In genomic region chr12:80577049-80577448, GRCm38 (mm10) we compare ENCODE assay signal across 9 mouse cellular contexts. TPM values are rescaled to one million over a fixed set of nuclear protein-coding genes. Genes with fewer than 3 reads are reported as not detected.
DNase-seq lines count a peak whose midpoint lies in the region; ATAC-seq and TF ChIP-seq lines count a peak whose summit lies in the region.
"Had no signal": no experiment of that assay in that cellular context is flagged by ENCODE, and none has a peak within 500 bp of the region (broad histone marks: within the 10 kb centered on the region; RNA-seq: fewer than 3 reads in every experiment).

No protein-coding gene starts in this region.

- H3K27ac ChIP-seq in forebrain, embryonic 11.5 days (ENCODE audit: low read depth, low read length), result no peak overlapping the region
- H3K27ac ChIP-seq in forebrain, embryonic 16.5 days (ENCODE audit: low read length), result no peak overlapping the region
- H3K27ac ChIP-seq in limb, embryonic 11.5 days (replicated peaks; ENCODE audit: low read depth, low read length), result no peak overlapping the region
- H3K27ac ChIP-seq in limb, embryonic 10.5 days, result no peak overlapping the region
- no peak overlapping the region for H3K27ac ChIP-seq in cortical plate, adult 2 months (ENCODE audit: insufficient read depth, low read length)
- H3K27ac ChIP-seq: heart, embryonic 15.5 days had no signal

- no peak for TF ChIP-seq POLR2A in cortical plate, adult 2 months (IDR thresholded peaks at IDR 0.05; ENCODE audit: extremely low read depth, insufficient read depth, low read length)

- no peak overlapping the region for H3K4me3 ChIP-seq in forebrain, embryonic 11.5 days (ENCODE audit: low read depth, low read length)
- no peak overlapping the region for H3K4me3 ChIP-seq in forebrain, embryonic 16.5 days (replicated peaks; ENCODE audit: low read length)
- no peak overlapping the region for H3K4me3 ChIP-seq in limb, embryonic 11.5 days (ENCODE audit: low read depth, low read length)
- no peak overlapping the region for H3K4me3 ChIP-seq in limb, embryonic 10.5 days
- no peak overlapping the region for H3K4me3 ChIP-seq in cortical plate, adult 2 months (ENCODE audit: insufficient read depth, low read length)
- H3K4me3 ChIP-seq: heart, embryonic 15.5 days had no signal

- WGBS in forebrain, embryonic 11.5 days, result 80% methylated on average over 5 of the region's 5 CpGs
- WGBS in forebrain, embryonic 16.5 days, result 66% methylated on average over 5 of the region's 5 CpGs
- 71% methylated on average over 5 of the region's 5 CpGs for WGBS in limb, embryonic 11.5 days
- 77% methylated on average over 5 of the region's 5 CpGs for WGBS in limb, embryonic 10.5 days

- peak; percentile 56; the same call in 1 of the 2 replicates for TF ChIP-seq CTCF in cortical plate, adult 2 months (IDR thresholded peaks at IDR 0.05; ENCODE audit: extremely low read depth, insufficient read depth, low read length)

- ATAC-seq in forebrain, embryonic 11.5 days (replicated peaks; ENCODE audit: low FRiP score), result no peak
- no peak for ATAC-seq in forebrain, embryonic 16.5 days
- no peak for ATAC-seq in limb, embryonic 11.5 days (ENCODE audit: insufficient number of reproducible peaks, low FRiP score, low TSS enrichment, low read depth)

- no peaks in the 10 kb centered on the region; the same call in 1 of the 2 replicates for H3K4me1 ChIP-seq in forebrain, embryonic 11.5 days (replicated peaks; ENCODE audit: control insufficient read depth, insufficient read depth, low read length)
- no peaks in the 10 kb centered on the region for H3K4me1 ChIP-seq in forebrain, embryonic 16.5 days (replicated peaks; ENCODE audit: control insufficient read depth, insufficient read depth, low read length)
- H3K4me1 ChIP-seq in limb, embryonic 11.5 days (ENCODE audit: control insufficient read depth, insufficient read depth, low read length), result peaks cover 4% of the 10 kb centered on the region
- peaks cover 8% of the 10 kb centered on the region for H3K4me1 ChIP-seq in limb, embryonic 10.5 days
- peaks cover 12% of the 10 kb centered on the region for H3K4me1 ChIP-seq in cortical plate, adult 2 months (ENCODE audit: control insufficient read depth, insufficient read depth, low read length)

- peak; percentile 66 for DNase-seq in forebrain, embryonic 11.5 days (ENCODE audit: low spot score)
- peak; percentile 57 for DNase-seq in limb, embryonic 11.5 days (ENCODE audit: low spot score)
- DNase-seq in limb, embryonic 10.5 days (ENCODE audit: low spot score), result no peak
- peak; percentile 51 for DNase-seq in NIH3T3 (ENCODE audit: low read depth)
- peak; percentile 9 for DNase-seq in retina, postnatal 7 days (ENCODE audit: low read depth, low spot score)
- DNase-seq in c-Kit-positive CD71-positive TER-119-positive erythroid progenitor cells, embryonic 14.5 days (ENCODE audit: low spot score), result no peak

- no peaks in the 10 kb centered on the region for H3K9me3 ChIP-seq in forebrain, embryonic 11.5 days (ENCODE audit: control insufficient read depth, low read length)
- no peaks in the 10 kb centered on the region for H3K9me3 ChIP-seq in forebrain, embryonic 16.5 days (ENCODE audit: control insufficient read depth, low read length)
- no peaks in the 10 kb centered on the region for H3K9me3 ChIP-seq in limb, embryonic 11.5 days (ENCODE audit: control insufficient read depth, low read length)
- no peaks in the 10 kb centered on the region for H3K9me3 ChIP-seq in limb, embryonic 10.5 days (replicated peaks)
- H3K9me3 ChIP-seq: heart, embryonic 15.5 days had no signal

- no peaks in the 10 kb centered on the region for H3K36me3 ChIP-seq in forebrain, embryonic 11.5 days (ENCODE audit: control insufficient read depth, insufficient read depth, low read length)
- no peaks in the 10 kb centered on the region for H3K36me3 ChIP-seq in forebrain, embryonic 16.5 days (ENCODE audit: control insufficient read depth, insufficient read depth)
- H3K36me3 ChIP-seq in limb, embryonic 11.5 days (ENCODE audit: control insufficient read depth, insufficient read depth, low read length), result no peaks in the 10 kb centered on the region
- no peaks in the 10 kb centered on the region for H3K36me3 ChIP-seq in limb, embryonic 10.5 days
- H3K36me3 ChIP-seq: heart, embryonic 15.5 days had no signal

- no peaks in the 10 kb centered on the region for H3K27me3 ChIP-seq in forebrain, embryonic 11.5 days (ENCODE audit: control insufficient read depth, insufficient read depth, low read length)
- H3K27me3 ChIP-seq in forebrain, embryonic 16.5 days (replicated peaks; ENCODE audit: control insufficient read depth, insufficient read depth, low read length), result no peaks in the 10 kb centered on the region
- H3K27me3 ChIP-seq in limb, embryonic 11.5 days (ENCODE audit: control insufficient read depth, insufficient read depth, low read length), result no peaks in the 10 kb centered on the region
- H3K27me3 ChIP-seq in limb, embryonic 10.5 days (ENCODE audit: low read depth, poor library complexity, severe bottlenecking), result no peaks in the 10 kb centered on the region
- H3K27me3 ChIP-seq: heart, embryonic 15.5 days had no signal

- no peak overlapping the region for H3K4me2 ChIP-seq in forebrain, embryonic 11.5 days (ENCODE audit: low read depth, low read length, severe bottlenecking)
- H3K4me2 ChIP-seq in forebrain, embryonic 16.5 days (ENCODE audit: low read length), result no peak overlapping the region
- no peak overlapping the region for H3K4me2 ChIP-seq in limb, embryonic 11.5 days (ENCODE audit: low read depth, severe bottlenecking)
- H3K4me2 ChIP-seq: heart, embryonic 15.5 days had no signal

- H3K9ac ChIP-seq in forebrain, embryonic 11.5 days (ENCODE audit: low read length), result no peak overlapping the region
- H3K9ac ChIP-seq in forebrain, embryonic 16.5 days (replicated peaks; ENCODE audit: low read depth, low read length), result no peak overlapping the region
- H3K9ac ChIP-seq in limb, embryonic 11.5 days (ENCODE audit: low read length), result no peak overlapping the region
- H3K9ac ChIP-seq: heart, embryonic 15.5 days had no signal

RNA-seq across cellular contexts. Expression of gene Galnt16, which starts 59.0 kb away (rescaled TPM):
- polyA plus RNA-seq in forebrain, embryonic 11.5 days (2014; fragmentation: Nextera tagmentation; extraction: Ambion mirVana), result 19.9 and 20.3 TPM in 2 replicates
- 22.4 and 28.5 TPM in 2 replicates for polyA plus RNA-seq in forebrain, embryonic 16.5 days (2015; fragmentation: Nextera tagmentation; extraction: Ambion mirVana)
- 2.8 and 3.3 TPM in 2 replicates for polyA plus RNA-seq in limb, embryonic 11.5 days (2014; fragmentation: Nextera tagmentation; extraction: Ambion mirVana)
- polyA plus RNA-seq in limb, embryonic 10.5 days (2016; fragmentation: Nextera tagmentation; extraction: Ambion mirVana), result 5.1 and 6.1 TPM in 2 replicates
- polyA plus RNA-seq in cortical plate, adult 2 months (2012; rRNA removed), result 30.7 and 32.5 TPM in 2 replicates

Comparison
In these comparisons a context has a peak if more than half of its experiments do, and no peak if none do; other contexts are left out.
1. DNase-seq: peak in forebrain, embryonic 11.5 days (single experiment), limb, embryonic 11.5 days (single experiment), NIH3T3 (single experiment) and retina, postnatal 7 days (single experiment); none in limb, embryonic 10.5 days (single experiment) and c-Kit-positive CD71-positive TER-119-positive erythroid progenitor cells, embryonic 14.5 days (single experiment).